Mouse (Mus musculus): ENCODE data around the gene Slc44a4.

GRCm38 (mm10) chr17:34890074-34890743 lies 24.1 kb upstream of the Slc44a4 start:
- TF ChIP-seq USF1 (IDR thresholded peaks at IDR 0.05; ENCODE audit: low read depth) (no peak), MYOG (IDR thresholded peaks at IDR 0.05; ENCODE audit: control insufficient read depth in 1 of 3, insufficient read depth in 1 of 3, insufficient read length in 2 of 3, low read depth in 2 of 3) (no peak), POLR2A (IDR thresholded peaks at IDR 0.05; ENCODE audit: insufficient read length, low read depth) (no peak), POLR2AphosphoS2 (IDR thresholded peaks at IDR 0.05; ENCODE audit: insufficient read length, low read depth) (no peak), E2F4 (IDR thresholded peaks at IDR 0.05; ENCODE audit: insufficient read depth) (no peak), SRF (IDR thresholded peaks at IDR 0.05; ENCODE audit: control insufficient read depth, insufficient read length, low read depth) (no peak)
